Mouse (Mus musculus): Measurements from ENCODE around the gene Narfl.

GRCm38 (mm10) chr17:25796211-25796771 is 22.7 kb downstream of the Narfl start:
- no peak for TF ChIP-seq POLR2A (IDR thresholded peaks at IDR 0.05; ENCODE audit: borderline replicate concordance, insufficient read depth, low read length)
- no peak for TF ChIP-seq CTCF (IDR thresholded peaks at IDR 0.05; ENCODE audit: borderline replicate concordance, insufficient read depth, low read depth, low read length)

Data from cerebellum, adult 2 months (tissue).